Mouse (Mus musculus) hindbrain, embryonic 11.5 days (tissue): ENCODE measurements around the gene Nupl1. TPM values are rescaled to one million over a fixed set of nuclear protein-coding genes. Genes with fewer than 3 reads are reported as not detected.

Source experiments
- ATAC-seq: fragments of 200-750 bp; cut with Nextera tagmentation; 2 replicates; pipeline ENCODE4 v1.8.0; 2017; ENCODE audit warnings: mild to moderate bottlenecking, moderate TSS enrichment, moderate library complexity; ENCODE audit not compliant: low FRiP score
- DNase-seq: peaks from one replicate; pipeline ENCODE4 v3.0.0-alpha.2; 2015; ENCODE audit warnings: low spot score
- H3K27ac ChIP-seq: fragments of 300-500 bp; sonication (generic); 2 replicates; pipeline ENCODE4 v1.5.1; 2014; ENCODE audit warnings: mild to moderate bottlenecking, low read depth, low read length
- H3K27me3 ChIP-seq: fragments of 300-500 bp; sonication (generic); 2 replicates; pipeline ENCODE4 v1.6.1; 2014; ENCODE audit warnings: mild to moderate bottlenecking, low read length, moderate library complexity, mixed read lengths; ENCODE audit not compliant: control insufficient read depth, insufficient read depth
- H3K36me3 ChIP-seq: fragments of 300-500 bp; sonication (generic); 2 replicates; pipeline ENCODE4 v1.6.1; 2014; ENCODE audit warnings: mild to moderate bottlenecking, low read length, moderate library complexity, mixed read lengths; ENCODE audit not compliant: control insufficient read depth, insufficient read depth
- H3K4me1 ChIP-seq: fragments of 300-500 bp; sonication (generic); replicated peaks from 2 replicates; pipeline ENCODE4 v1.6.1; 2014; ENCODE audit warnings: low read length, mixed read lengths; ENCODE audit not compliant: control insufficient read depth, insufficient read depth
- H3K4me2 ChIP-seq: fragments of 300-500 bp; sonication (generic); replicated peaks from 2 replicates; pipeline ENCODE4 v1.6.1; 2014; ENCODE audit warnings: mild to moderate bottlenecking, low read depth, low read length
- H3K4me3 ChIP-seq: fragments of 300-500 bp; sonication (generic); 2 replicates; pipeline ENCODE4 v1.5.1; 2014; ENCODE audit warnings: low read depth, low read length
- H3K9ac ChIP-seq: fragments of 300-500 bp; sonication (generic); 2 replicates; pipeline ENCODE4 v1.6.1; 2014; ENCODE audit warnings: low read depth, low read length
- H3K9me3 ChIP-seq: fragments of 300-500 bp; sonication (generic); 2 replicates; pipeline ENCODE4 v1.6.1; 2016; ENCODE audit warnings: low read length; ENCODE audit not compliant: control insufficient read depth
- WGBS: fragments of 180-500 bp; shearing (Covaris S2); extraction: QIAGEN DNeasy Blood & Tissue Kit; methylation state at CpG from one replicate; pipeline ENCODE4 v1.1.7; 2014; 5-methylcytosine and 5-hydroxymethylcytosine counted together
- microRNA counts: library from miRNA; unstranded; fragments of <30 nt; microRNA quantifications from one replicate; lab custom pipeline; 2015
- polyA plus RNA-seq: library from polyadenylated mRNA; unstranded; fragments of >200 nt; fragmentation: Nextera tagmentation; extraction: Ambion mirVana; gene quantifications from 2 replicates; pipeline ENCODE4 v1.2.1, GENCODE M21; 2014

The Nupl1 gene
- polyA plus RNA-seq, 1 experiment from 2014 or later = not detected

GRCm38 (mm10) chr14:60143234-60143633 is 108.0 kb downstream of the Nupl1 start:
- H3K4me3 ChIP-seq = no peak overlapping the region
- H3K4me1 ChIP-seq = no peaks in the 10 kb centered on the region
- WGBS = 84% methylated on average over 10 of the region's 10 CpGs
- H3K36me3 ChIP-seq = no peaks in the 10 kb centered on the region
- peak; percentile 8 for DNase-seq
- H3K27me3 ChIP-seq = no peaks in the 10 kb centered on the region
- H3K4me2 ChIP-seq = no peak overlapping the region
- no peaks in the 10 kb centered on the region for H3K9me3 ChIP-seq
- no peak for ATAC-seq
- no peak overlapping the region for H3K9ac ChIP-seq
- no peak overlapping the region for H3K27ac ChIP-seq

DNA sequence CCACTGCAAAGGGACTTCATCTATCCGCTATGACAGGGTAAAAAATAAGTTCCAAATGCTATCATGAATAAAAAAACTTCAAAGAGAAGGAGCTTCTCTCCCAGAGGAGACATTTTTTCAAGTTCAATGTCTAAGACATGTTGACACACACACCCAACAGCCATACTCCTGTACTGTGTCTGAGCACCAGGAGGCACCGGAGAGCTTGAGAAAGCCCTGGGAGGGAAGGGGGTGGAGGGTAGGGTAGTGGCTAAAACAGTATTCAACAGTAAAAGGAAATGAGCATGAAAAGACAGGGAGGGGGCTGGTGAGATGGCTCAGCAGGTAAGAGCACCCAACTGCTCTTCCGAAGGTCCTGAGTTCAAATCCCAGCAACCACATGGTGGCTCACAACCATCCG is 112.9 kb downstream of the Nupl1 start:
- no peak for ATAC-seq

GRCm38 (mm10) chr14:60137812-60138211 is 113.4 kb downstream of the Nupl1 start:
- 77% methylated on average over 6 of the region's 6 CpGs for WGBS
- H3K4me2 ChIP-seq = no peak overlapping the region
- no peak overlapping the region for H3K4me3 ChIP-seq
- no peaks in the 10 kb centered on the region for H3K9me3 ChIP-seq
- ATAC-seq = no peak
- no peaks in the 10 kb centered on the region for H3K27me3 ChIP-seq
- no peak for DNase-seq
- no peak overlapping the region for H3K27ac ChIP-seq
- no peaks in the 10 kb centered on the region for H3K36me3 ChIP-seq
- H3K4me1 ChIP-seq = no peaks in the 10 kb centered on the region
- no peak overlapping the region for H3K9ac ChIP-seq

More for the DNA sequence above, 112.9 kb downstream of the Nupl1 start:
- Histone ChIP-seq H3K36me3 (no peaks in the 10 kb centered on the region), H3K27me3 (no peaks in the 10 kb centered on the region), H3K9me3 (no peaks in the 10 kb centered on the region), H3K4me3 (no peak overlapping the region), H3K27ac (no peak overlapping the region), H3K4me1 (no peaks in the 10 kb centered on the region), H3K4me2 (no peak overlapping the region), H3K9ac (no peak overlapping the region)
- 97% methylated on average over 3 of the region's 4 CpGs for WGBS
- DNase-seq = no peak

DNA sequence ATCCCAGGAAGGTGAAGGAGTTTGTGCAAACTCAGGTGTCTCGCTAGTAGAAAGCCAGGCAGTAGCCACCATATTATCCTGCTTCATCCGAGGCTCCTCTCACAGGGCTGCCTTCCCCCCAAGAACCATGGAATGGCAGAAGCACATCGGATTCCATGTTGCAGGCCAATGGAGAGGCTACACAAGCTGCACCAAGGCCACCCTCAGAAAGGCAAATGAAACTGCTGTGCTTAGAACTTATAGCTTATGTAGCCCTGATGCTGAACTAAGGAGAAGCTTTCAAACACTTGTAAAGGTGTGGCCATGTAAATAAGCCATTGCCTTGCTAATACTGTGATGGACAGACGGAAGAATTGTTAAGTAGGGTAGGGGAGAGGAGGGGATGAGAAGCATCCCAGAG is 115.4 kb downstream of the Nupl1 start:
- no peaks in the 10 kb centered on the region for H3K36me3 ChIP-seq
- H3K4me1 ChIP-seq = no peaks in the 10 kb centered on the region
- no peak overlapping the region for H3K9ac ChIP-seq
- 84% methylated on average over 4 of the region's 4 CpGs for WGBS
- DNase-seq (no peak), ATAC-seq (no peak)
- H3K27ac ChIP-seq = no peak overlapping the region
- H3K4me2 ChIP-seq = no peak overlapping the region
- H3K27me3 ChIP-seq = no peaks in the 10 kb centered on the region
- no peak overlapping the region for H3K4me3 ChIP-seq
- no peaks in the 10 kb centered on the region for H3K9me3 ChIP-seq

- 85% methylated on average over 9 of the region's 9 CpGs for WGBS
- H3K4me3 ChIP-seq = no peak overlapping the region
- no peaks in the 10 kb centered on the region for H3K27me3 ChIP-seq
- H3K36me3 ChIP-seq = no peaks in the 10 kb centered on the region
- ATAC-seq = no peak
- no peak for DNase-seq
- H3K9ac ChIP-seq = no peak overlapping the region
- H3K9me3 ChIP-seq = no peaks in the 10 kb centered on the region
- H3K27ac ChIP-seq = no peak overlapping the region
- no peak overlapping the region for H3K4me2 ChIP-seq
- H3K4me1 ChIP-seq = no peaks in the 10 kb centered on the region
These were observed 116.5 kb downstream of the Nupl1 start for GRCm38 (mm10) chr14:60134720-60135119.

MicroRNA genes within 50 kb of the gene (microRNA counts, 519-probe panel; counts per million panel counts)
- not detected for microRNA mmu-miR-719 (lab: Ali Mortazavi, UCI)

Other genes with a start within 250 kb of the Nupl1 start
- 10.2 and 10.3 TPM in 2 replicates for gene Atp8a2, start 54.3 kb downstream of the Nupl1 start, polyA plus RNA-seq
- 68.8 and 77.9 TPM in 2 replicates for gene Gm49336, start 76 bp upstream of the Nupl1 start, polyA plus RNA-seq
- gene Mtmr6, start 13.8 kb upstream of the Nupl1 start, polyA plus RNA-seq = 46.4 and 53.3 TPM in 2 replicates
- gene Amer2, start 121.8 kb upstream of the Nupl1 start, polyA plus RNA-seq = 12.0 and 12.6 TPM in 2 replicates